Mouse (Mus musculus) megakaryocyte, embryonic 14.5 days (primary cell): ENCODE data around the gene 1810049J17Rik.

Experiments
- FLI1 ChIP-seq: IDR thresholded peaks from 2 replicates; pipeline ENCODE4 v1.6.1; 2012; ENCODE audit warnings: low read length, inconsistent platforms, mixed read lengths
- GATA1 ChIP-seq: IDR thresholded peaks from 3 replicates; pipeline ENCODE4 v1.6.1; 2012; ENCODE audit warnings: mixed read lengths, low read length, inconsistent platforms, borderline replicate concordance

GRCm38 (mm10) chr15:12340536-12341400, 19.1 kb upstream of the 1810049J17Rik start:
- TF ChIP-seq GATA1 = no peak
- TF ChIP-seq FLI1 = no peak
